Mouse (Mus musculus): Measurements from ENCODE around the gene Adprhl2.

Gene Adprhl2

GRCm38 (mm10) chr4:126306058-126306457 lies 15.4 kb downstream of the Adprhl2 start:
- no peak for DNase-seq (ENCODE audit: low spot score)

- DNase-seq (ENCODE audit: low spot score) = no peak
These were observed 16.1 kb downstream of the Adprhl2 start for GRCm38 (mm10) chr4:126305428-126305827.

GRCm38 (mm10) chr4:126303877-126304276 lies 17.6 kb downstream of the Adprhl2 start:
- DNase-seq (ENCODE audit: low spot score) = no peak

DNA sequence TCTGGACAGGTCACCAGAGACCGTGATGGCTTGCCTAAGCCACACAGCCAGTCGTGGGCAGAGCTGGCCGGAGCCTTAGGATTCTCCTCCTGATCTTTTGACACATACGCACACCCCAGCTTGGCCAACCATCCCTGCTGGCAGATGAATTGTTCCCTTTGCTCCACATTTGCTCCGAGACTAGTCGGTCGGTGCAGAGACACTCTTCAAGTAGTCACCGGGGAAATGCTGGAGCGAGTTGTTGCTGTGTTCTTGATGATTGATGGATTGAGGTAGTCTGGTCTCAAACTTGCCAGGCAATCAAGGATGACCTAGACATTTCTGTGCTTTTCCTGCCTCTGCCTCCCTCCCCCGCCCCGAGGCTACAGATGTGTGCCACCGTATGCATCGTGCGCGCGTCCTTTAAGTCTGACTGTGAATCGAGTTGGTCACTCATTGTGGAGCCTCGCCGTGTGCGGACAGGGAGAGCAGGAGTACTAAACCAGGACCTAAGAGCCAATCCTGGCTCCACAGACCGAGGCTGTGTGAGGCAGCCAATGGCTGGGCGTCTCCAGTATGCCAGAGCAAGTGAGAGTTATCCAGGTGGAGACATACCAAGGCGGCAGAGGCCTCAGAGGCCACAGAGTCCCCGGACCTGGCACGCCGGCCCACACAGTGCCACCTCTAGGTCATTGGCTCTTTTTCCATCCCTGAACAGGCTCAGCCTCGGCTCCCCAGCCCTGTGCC lies 19.8 kb downstream of the Adprhl2 start:
- DNase-seq (ENCODE audit: low spot score) = no peak

DNA sequence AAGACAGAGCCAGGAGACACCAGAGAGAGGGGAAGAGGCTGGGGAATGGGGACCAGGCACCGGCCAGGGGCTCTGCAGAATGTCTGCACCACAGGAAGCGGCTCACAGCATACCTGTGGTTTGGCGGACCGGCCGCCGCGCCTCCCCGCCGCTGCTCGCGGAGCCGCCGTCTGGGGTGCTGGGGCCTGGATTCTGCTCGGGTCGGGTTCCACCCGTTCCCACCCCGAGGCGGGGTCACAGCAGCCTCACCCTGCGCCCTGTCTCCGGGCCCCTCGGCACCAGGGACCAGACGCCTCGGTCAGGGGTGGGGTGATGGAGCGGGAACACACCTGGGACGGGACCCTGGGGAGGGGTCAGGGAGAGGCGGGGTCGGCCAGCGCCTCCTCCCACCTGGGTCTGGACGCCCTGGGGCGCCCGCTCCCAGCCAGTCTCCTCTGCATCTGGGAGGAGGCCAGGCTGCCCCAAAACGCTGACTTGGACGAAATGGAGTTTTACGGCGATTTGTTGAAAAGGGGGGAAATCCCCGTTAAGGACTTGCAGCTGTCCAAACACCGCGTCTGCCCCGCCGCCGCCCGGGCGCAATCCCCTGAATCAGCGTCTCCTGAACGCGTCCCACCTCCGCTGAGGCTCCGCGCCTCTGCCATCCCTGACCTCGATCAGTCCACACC lies 20.5 kb downstream of the Adprhl2 start:
- no peak for DNase-seq (ENCODE audit: low spot score)

DNA sequence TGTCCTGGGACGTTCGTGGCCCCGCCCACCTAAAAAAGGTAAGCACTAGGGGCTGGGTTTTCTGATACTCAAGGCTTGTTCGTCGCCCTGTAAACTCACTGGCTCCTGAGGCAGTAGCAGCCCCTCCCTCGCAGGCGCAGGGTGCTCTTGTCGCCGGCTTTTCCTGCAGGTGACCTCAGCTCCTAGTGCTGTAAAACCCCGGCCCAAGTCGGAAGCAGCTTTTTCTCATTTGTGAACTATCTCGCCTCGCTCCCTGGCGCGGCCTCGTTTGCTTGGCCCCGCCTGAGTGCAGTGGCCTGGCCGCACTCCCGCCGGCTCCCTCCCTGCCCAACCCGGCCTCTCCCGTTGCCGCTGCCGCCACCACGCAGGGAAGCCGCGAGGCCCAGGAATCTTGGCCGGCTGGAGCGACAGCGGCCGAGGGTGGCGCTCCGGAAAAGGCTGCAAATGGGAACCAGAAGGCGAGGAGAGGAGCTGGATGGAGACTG lies 24.8 kb downstream of the Adprhl2 start:
- no peak for DNase-seq (ENCODE audit: low spot score)

DNA sequence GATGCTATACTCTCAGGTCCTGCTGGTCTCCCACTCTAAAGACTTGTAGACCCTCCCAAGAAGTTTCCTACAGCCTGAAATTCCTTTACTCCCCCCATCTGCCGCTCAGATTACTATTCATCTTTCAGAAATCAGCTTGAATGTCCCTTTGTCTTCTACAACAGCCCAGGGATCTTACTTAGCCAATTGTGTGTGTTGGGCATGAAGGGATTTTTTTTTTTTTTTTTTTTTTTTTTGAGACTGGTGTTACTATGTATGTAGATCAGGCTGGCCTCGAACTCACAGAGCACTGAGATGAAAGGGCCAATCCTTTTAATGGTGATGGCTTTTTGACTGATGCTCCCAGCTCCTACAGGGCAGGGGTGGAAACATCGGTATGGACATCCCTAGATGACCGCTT lies 25.6 kb downstream of the Adprhl2 start:
- DNase-seq (ENCODE audit: low spot score) = no peak

- DNase-seq (ENCODE audit: low spot score) = no peak
These were observed 26.4 kb downstream of the Adprhl2 start for GRCm38 (mm10) chr4:126295152-126295551.

- DNase-seq (ENCODE audit: low spot score) = no peak
These were observed 30.3 kb downstream of the Adprhl2 start for GRCm38 (mm10) chr4:126291196-126291595.

DNA sequence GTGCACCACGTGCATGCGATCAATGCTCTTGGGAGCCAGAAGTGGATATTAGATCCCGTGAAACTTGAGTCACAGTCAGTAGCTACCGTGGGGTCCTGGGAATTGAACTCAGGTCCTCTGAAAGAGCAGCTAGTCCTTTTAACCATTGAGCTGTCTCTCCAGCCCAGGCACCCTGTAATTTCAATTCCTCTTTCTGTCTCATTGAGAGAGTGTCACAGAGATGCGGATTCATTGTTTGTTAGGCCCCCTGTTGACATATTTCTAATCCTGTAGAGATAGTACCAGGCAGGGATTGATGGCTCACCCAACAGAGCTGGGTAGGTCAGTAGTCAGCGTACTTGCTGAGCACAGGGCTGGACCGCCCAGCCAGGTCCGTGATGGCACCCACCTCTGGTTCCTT lies 31.2 kb downstream of the Adprhl2 start:
- DNase-seq (ENCODE audit: low spot score) = no peak

DNA sequence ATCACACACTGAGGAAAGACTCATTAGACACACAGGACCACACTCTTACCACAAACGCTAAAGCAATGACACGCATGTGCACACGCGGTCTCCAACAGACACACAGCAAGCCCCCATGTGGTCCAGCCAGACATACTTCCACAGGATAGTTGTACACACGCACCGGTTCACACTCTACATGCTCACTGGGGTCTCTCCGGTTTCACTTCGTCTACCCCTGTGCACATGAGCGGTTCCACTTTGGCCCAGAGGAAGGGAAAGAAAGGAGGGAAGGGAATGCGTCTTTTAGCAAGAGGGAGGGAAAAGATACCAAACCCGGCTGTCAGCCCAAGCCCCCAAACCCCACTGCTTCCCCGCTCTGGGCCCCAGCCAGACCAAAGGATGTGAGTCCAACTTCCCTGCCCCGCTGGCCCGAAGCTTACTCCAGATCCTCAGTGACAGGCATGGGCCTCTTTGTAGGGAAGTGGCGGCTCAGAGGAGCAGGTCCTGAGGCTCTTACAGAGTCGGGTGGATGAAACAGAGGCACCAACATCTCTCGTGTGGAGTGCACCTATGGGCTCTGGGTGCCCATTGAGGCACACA lies 33.3 kb downstream of the Adprhl2 start:
- no peak for DNase-seq (ENCODE audit: low spot score)

DNA sequence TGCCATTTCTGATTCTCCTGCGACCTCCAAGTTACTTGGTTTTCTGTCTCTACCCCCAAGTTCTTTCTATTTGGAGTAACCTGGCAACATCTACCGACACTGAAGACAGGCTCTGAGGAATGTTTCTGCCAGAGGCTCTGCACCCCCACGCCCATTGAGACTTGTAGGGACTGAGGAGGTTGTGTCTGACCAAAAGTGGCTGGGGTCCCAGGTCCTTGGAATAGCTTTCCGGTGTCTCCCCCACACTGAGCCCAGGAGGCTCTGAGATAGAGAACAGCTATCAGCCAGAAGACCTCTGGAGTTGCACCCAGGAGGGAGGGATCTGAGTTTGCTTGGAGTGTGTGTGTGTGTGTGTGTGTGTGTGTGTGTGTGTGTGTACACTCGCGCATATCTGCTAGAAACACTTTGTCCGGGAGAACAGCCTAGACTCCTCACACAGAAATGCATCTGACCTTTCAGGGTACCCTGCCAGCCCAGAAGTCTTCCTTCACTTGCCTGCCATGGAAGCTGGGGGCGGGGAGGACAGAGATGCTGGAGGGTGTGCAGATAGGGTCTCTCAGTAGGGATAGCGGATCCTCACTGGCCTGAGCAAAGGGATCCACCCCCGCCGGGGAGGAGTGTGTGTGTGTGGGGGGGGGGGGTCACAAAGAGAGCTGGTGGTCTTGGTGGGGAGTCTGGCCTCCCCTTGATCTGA lies 34.1 kb downstream of the Adprhl2 start:
- no peak for DNase-seq (ENCODE audit: low spot score)

DNA sequence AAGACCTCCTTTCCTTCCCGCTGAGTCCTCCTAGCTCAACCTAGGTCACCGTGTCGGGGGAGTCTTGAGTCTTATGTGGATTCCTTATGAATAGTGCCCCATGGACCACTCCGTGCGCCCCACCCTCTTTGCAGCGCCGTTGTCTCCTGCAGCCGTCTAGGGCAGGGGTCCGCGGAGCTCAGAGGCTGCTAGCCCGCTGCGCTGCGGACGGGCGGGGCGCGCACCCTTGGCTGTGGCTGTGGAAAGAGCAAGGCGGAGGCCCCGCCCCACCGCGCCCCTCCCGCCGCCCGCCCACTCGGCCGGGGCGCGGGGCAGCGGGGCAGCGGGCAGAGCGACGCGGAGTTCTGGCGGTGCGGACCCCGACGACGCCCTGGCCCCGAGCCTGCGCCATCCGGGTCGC lies 35.0 kb downstream of the Adprhl2 start, which contains the start of gene Col8a2:
Gene Col8a2 (plus strand): TSS at position 302 of the 400 bp plus-strand sequence.
- DNase-seq (ENCODE audit: low spot score) = no peak

GRCm38 (mm10) chr4:126283582-126283981 lies 37.9 kb downstream of the Adprhl2 start:
- DNase-seq (ENCODE audit: low spot score) = no peak

DNA sequence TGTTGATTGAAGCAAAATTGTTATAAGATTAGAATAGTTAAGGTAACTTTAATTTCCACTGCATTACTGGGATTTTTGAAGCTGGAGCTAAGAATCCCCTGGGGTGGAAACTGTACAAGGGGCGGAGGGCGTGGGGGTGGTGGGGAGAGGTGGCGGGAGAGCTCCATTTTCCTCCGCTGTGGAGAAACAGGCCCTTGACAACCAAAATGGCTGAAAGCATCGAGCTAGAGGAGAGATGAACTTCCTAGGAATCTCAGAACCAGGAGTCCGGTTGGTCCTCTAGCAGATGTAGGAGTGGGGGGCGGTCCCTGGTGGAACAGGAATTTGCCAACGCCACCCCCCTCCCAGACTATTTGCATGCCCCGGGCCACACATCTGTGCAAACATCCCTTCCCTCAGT lies 39.8 kb downstream of the Adprhl2 start:
- no peak for DNase-seq (ENCODE audit: low spot score)

DNA sequence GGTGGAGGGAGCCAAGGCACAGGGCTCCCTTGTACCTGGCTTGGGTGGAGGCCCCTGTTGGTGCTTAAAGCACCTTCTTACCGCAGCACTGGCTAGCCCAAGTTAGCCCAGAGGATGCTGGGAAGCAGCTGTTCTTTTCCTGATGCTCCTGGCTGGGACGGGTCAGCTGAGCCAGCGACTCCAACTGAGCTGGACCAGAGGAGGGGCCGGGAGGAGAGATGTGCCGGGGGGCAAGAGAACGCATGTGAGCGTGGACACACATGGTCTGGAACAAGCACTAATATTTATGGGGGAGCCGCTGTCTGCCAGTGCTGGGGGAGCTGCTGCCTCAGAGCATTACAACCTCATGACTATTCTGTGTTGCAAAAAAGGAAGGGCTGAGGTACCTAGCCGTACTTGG lies 42.5 kb downstream of the Adprhl2 start:
- DNase-seq (ENCODE audit: low spot score) = no peak

DNA sequence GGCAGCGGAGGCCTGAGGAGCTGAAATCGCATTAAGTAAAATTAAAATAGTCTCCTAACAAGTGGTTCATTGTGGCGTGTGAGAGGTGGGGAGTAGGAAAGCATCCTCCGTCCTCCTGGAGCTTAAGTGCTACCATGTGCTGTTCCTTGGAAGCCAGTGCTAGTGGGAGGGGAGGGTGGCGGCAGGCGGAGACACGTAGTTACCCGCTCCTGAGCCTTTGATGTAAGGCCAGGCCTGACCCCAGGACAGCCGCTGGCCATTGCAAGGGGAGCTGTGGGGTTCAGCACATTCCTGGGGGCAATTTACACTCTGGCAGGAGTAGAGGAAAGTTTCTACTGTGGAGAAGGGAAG lies 43.0 kb downstream of the Adprhl2 start:
- no peak for DNase-seq (ENCODE audit: low spot score)

DNA sequence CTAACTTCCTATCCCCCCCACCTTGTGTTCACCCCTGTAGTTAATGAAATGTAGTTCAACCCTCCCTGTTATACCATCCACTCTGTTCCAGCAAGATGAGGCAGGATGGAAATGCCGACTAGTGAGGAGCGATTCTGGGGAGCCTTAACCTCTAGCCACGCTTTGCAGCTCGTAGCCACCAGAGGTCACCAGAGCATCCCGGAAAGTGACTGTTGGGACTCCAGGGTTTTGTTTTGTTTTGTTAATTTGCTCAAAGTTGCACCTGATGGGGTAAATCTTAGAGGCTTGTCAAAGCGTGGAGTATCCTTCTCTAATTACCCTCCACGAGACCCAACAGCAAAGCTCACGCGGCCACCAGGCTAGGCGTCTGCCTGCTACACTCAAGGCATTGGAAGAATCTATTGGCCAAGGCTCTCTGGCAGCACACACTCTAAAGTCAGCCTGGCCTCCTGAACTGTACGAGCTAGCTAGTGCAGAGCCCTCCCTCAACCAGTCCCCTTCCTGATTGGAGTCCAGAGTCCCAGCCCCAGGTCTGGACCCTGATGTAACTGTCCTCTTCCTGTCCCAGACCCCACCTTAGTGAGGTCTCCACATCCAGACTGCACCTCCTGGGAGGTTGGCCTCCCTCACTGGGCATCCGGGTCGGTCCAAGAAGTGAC lies 43.5 kb downstream of the Adprhl2 start:
- no peak for DNase-seq (ENCODE audit: low spot score)

- DNase-seq (ENCODE audit: low spot score) = no peak
These were observed 45.8 kb downstream of the Adprhl2 start for GRCm38 (mm10) chr4:126275681-126276131.

DNA sequence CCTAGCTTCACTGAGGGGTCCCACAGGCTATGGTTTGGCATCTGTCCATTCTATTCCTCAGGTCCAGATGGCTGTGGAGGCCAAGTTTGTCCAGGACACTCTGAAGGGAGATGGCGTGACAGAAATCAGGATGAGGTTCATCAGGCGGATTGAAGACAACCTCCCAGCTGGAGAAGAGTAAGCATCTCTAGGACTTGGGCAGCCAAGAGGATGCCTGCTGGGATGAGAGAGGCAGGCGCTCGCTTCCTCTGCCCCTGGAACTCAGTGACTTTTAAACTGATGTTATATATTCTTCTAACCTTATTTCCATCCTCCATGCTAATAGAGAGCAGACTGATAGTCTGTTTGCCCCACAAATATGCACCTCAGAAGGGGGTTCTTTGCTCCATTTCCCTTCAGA lies 46.4 kb downstream of the Adprhl2 start:
- DNase-seq (ENCODE audit: low spot score) = no peak

- DNase-seq (ENCODE audit: low spot score) = no peak
These were observed 47.8 kb downstream of the Adprhl2 start for GRCm38 (mm10) chr4:126273753-126274152.

DNA sequence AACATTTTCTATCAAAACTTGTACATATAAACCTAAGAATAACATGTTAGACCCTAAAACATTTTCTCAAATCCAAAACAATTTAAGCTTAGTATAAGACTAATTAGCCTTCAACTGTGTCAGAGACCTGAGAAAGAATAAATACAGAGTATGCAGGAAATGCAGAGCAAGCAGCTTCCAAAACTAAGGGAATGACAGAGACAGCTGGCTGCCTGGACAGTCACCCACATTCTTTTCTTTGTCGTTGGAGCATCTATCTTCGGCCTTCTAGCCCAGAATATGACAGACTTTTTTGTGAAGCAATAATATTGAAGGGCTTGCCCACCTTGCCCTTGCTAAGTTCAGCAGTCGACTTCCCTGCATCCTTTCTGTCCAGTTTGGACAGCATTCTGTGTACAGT lies 52.2 kb downstream of the Adprhl2 start:
- DNase-seq (ENCODE audit: low spot score) = no peak
